Mouse (Mus musculus) adrenal gland, postnatal 10 days (tissue): ENCODE measurements at regions not wholly inside any gene's neighbourhood (a gene's known extent, or its start where the extent isn't known, plus 50 kb on each side); places are given as distances from the start of the nearest gene placed in this dataset.

Experiments
- DNase-seq: peaks from one replicate; pipeline ENCODE4 v3.0.0; 2021; ENCODE audit warnings: mixed read lengths

DNA sequence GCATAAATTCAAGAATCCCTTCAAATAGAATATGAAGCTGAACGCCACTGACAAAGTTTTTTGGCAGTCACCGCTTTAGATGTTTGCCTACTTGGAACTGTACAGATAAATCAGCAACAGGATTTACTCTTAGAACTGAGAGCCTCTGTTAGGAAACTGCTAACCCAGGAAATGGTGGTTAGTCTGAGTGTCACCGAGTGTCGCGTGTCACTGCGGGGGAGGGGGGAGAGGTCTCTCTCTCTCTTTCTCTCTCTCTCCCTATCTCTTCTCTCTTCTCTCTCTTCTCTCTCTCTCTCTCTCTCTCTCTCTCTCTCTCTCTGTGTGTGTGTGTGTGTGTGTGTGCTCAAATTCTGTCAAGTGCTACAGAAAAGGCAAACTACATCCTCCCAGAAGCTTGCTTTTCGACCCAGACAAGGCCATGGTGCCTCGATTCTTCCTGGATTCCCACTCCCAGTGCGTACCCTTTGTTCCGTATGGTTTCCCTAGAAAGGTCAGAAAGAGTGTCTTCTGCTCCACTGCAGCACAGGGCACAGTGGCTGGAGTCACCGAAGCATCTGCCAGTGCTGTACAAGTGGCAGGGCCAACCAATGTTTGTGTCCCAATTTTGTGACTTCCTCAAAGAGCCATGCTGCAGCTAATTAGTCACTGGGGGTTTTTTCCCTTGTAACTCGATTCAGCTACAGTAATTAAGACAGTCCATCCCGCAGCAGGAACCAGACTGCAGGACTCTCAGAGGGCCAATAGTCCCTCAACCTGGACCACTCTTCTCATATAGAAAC is 87.0 kb downstream of the Cog6 start:
- no peak for DNase-seq

DNA sequence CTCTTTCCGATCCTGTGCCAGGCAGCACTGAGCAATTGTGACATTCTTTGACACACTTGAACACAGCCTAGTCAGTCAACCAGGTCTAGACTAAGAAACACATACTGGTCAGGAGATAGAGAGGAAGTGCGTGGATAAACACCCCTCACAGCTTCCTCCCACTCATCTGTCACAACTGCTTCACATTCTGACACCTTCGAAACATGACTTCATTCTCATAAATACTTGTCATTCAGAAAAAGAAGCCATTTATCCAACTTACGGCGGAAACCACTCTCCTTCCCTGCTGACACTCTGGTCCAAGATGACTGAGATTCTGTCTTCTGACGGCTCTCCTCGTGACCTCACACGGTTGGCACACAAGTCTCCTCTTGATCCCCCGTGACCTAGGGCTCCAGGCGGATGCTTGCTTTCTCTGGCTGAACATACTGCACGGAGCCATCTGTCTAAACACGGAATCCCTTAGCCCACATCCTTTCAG is 89.6 kb downstream of the Cog6 start:
- DNase-seq = peak; percentile 20

GRCm38 (mm10) chr3:52926549-52926948 is 90.5 kb downstream of the Cog6 start:
- DNase-seq = no peak

GRCm38 (mm10) chr3:52925223-52925622 is 91.8 kb downstream of the Cog6 start:
- DNase-seq = peak; percentile 41

DNA sequence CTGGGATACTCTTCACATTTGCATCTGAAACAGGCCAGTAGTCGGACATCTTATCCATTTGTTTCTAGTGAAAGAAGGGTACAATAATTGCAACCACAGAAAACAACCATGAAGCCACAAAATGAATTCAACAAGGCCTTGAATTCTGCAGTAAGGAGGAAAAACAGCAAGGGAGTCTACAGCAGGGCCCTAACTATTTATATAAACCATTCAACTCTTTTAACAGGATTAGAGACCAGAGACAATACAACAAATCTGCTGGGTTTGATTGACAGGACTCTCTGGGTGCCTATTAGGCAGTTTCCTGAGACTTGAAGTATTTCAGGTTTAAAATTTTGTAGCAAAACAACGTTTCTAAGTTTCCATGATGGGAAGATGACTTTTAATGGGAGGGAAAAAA is 92.4 kb downstream of the Cog6 start:
- DNase-seq = no peak

DNA sequence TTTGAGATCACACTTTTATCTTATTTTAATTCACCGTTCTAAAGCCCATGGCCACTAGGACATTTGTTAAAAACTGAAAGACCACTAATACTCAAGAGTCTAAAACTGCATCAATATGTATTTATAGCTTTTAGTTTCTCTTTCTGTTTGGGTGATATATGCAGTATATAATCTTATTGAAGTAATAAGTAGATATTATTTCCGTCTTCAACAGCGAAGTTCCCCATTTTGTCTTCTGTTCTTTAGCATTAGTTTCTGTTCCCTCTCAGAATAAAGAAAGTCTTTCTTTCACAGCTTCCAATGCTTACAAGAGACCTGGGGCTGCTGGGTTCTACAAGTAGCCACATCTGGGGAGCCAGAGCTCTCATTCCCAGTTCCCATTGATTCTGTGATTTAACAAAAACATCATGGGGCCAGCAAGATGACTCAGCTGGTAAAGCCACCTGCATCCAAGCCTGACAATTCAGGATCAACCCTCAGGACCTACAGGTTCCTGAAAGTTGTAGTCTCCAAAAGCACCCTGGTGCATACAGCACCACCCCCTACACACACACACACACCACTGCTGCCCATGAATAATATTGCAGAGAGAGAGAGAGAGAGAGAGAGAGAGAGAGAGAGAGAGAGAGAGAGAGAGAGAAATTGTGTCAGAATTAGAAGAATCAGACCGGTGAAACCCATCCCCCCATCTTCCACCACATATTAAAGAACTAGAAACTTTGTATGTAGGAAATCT is 93.0 kb downstream of the Cog6 start:
- no peak for DNase-seq

- DNase-seq = no peak
Observed at GRCm38 (mm10) chr3:52922411-52922810, 94.6 kb downstream of the Cog6 start.

- no peak for DNase-seq
Observed at GRCm38 (mm10) chr3:52906823-52907564, 110.0 kb downstream of the Cog6 start.

GRCm38 (mm10) chr3:52904028-52904427 is 113.0 kb downstream of the Cog6 start:
- no peak for DNase-seq

DNA sequence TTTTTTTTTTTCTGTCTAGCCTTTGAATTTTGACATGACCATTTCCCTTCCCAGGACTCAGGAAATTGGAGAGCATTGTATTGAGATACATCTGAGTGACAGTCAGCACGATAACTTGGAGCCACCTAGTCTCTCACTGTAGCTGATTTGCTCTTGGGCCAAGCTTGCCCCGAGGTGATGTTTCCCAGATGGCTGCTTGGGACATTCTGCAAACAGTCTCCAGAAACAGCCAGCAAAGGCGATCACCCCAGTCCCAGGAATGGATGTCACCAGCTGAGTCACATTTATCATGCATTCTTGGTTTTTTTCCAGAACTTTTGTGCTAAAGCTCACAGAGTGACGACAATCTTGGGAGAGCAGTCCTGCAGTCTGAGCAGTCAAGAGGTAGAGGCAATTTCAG is 119.4 kb downstream of the Cog6 start:
- no peak for DNase-seq

DNA sequence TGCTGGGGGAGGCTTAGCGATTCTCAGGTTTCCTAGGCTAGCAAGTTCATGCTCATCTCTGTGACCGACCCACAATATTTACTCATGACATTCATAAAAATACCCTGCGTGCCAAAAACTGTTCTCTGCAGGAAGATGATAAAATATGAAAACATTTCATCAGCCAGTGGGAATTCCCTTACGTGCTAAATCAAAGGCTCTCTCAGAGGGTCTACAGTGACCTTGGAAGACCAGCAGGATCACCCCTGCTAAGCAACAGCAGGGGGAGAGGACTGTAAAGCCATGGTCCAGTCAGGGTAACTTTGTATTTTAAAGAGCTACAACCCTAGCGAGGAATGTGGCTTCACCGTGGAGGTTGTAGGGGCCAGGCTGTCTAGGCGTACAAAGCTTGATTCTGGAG is 120.6 kb downstream of the Cog6 start:
- no peak for DNase-seq

DNA sequence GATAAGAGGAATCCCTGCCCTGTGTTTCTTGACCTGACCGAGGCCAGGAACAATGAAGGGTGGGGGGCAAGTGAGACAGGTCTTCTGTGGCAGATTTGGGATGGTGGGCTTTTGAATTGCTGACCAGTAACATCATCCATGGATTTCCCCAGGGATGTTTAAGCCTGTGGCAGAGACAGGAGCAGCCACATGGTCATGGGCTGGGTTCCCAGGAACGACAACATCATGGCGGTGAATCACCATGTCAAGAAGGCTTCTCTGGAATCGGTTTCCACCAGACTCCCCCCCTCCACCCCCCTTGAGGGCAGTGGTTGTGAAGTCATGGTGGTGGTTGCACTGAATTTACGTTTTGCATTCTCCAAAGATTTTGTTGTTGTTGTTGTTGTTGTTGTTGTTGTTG is 121.3 kb downstream of the Cog6 start:
- DNase-seq = no peak

DNA sequence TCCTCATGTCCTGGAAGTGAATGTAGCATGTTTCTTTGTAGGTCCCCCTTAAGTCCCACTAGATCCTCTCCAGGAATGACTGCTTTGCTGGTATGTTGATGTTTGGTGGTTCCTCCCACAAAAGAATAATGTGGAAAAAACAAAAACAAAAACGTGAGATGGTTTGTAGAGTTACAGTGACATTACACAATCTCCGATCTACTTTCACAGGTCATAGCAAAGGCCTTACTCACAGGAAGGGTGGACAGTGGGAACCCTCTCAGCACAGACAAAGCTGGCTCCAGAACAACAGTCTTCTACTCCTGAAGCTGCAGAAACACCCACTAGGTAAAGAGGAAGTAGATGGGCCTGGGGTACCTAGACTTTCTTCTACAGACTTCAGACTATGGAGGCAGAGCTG is 122.2 kb downstream of the Cog6 start:
- no peak for DNase-seq

- DNase-seq = peak; percentile 31
Observed at GRCm38 (mm10) chr3:52889156-52889715, 127.8 kb downstream of the Cog6 start.

- no peak for DNase-seq
Observed at GRCm38 (mm10) chr3:52881981-52882380, 135.1 kb downstream of the Cog6 start.

DNA sequence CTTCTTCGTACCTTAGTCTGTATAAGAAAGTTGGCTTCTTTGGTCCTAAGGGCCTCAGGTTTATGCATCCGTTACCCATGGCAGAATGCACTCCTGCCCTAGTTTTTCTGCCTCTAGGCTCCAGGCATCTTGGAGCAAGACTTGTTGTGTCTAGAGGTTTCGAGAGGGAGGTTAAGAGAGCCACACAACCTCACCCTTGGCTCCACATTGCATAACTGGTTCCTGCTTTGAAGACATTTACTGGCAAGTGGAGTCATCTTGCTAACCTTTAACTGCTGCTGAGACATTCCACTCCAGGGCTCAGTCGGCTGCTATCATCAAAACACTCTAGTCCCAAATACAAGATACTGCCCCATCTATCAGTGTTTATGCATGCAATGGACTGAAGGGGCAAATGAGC is 135.9 kb downstream of the Cog6 start:
- no peak for DNase-seq

- no peak for DNase-seq
Observed at GRCm38 (mm10) chr3:52879700-52880099, 137.3 kb downstream of the Cog6 start.

GRCm38 (mm10) chr3:52878334-52878733 is 138.7 kb downstream of the Cog6 start:
- DNase-seq = no peak

GRCm38 (mm10) chr3:52872260-52872659 is 144.8 kb downstream of the Cog6 start:
- no peak for DNase-seq

DNA sequence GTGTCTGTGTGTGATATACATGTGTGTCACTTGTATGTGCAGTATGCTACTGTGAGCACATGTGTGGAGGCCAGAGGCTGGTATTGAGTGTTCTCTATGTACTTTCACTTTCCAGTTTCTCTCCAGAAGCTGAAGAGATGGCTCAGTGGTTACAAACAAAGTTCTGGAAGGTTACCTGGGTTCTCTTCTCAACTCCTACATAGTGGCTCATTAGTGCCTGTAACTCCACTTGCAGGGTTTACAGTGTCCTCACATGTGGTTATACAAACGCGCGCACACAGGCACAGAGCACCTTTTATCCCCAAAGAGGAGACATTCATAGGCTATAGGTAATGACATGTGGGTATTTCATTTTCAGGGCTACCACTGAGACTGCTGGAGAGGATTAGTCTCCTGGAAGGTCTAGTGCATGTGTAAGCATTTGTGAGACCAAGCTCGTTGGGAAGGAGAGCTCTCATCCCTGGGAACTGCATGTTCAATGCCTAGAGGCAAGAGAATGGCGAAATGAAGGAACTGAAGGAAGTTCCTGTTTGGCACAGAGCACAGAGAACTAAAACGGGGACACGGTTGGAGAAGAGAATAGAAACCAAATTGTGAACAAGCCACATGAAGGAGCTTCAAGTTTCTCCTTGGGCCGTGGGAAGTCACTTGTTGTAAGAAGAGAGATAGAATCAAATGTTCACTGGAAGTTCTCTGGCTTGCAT is 153.7 kb downstream of the Cog6 start:
- no peak for DNase-seq

DNA sequence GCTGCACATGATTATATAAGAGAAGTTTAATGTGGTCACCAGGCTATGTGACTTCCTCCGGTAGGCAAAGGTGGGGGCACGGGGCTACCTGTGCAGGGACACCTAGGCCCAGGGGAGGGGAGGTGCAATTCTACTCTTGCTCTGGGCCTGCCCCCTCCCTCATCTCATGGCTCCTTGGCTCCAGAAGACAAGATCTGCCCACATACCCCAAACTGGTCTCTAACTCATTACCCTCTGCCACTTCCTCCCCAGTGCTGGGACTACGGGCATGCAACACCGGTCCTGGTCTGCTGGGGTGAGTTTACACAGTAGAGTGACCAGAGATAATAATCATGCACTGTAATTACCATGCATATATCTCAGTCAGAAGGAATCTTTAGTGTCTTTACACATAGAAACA is 155.0 kb downstream of the Cog6 start:
- DNase-seq = no peak

DNA sequence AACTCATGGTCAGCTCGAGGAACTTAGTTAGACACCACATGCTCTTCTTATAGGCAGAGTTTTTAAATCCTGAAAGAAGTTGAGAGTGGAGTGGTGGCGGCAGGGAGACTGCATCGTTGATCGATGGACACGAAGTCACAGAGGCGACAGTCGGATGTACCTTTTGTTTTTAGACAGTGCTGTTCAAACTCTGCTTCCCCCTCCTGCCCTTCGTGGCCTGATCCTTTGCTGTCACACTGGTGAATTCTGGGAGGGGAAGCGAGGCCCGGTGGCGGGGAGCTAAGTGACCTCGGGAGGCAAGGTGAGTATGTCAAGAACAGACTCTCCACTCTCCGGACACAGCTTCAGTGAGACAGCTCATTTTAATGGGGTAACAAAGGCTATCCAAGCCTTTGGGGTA is 155.5 kb downstream of the Cog6 start:
- no peak for DNase-seq
